Mouse (Mus musculus) hindbrain, embryonic 12.5 days (tissue): ENCODE measurements around the gene Arhgap27. TPM values are rescaled to one million over a fixed set of nuclear protein-coding genes. Genes with fewer than 3 reads are reported as not detected.
"Not testable (repeated sequence)": the region's sequence is repeated elsewhere in the genome, so short reads cannot be mapped to it uniquely, and the experiment has no call there.

ENCODE experiments used
- ATAC-seq: fragments of 200-750 bp; cut with Nextera tagmentation; 2 replicates; pipeline ENCODE4 v1.8.0; 2017; ENCODE audit warnings: moderate TSS enrichment; ENCODE audit not compliant: low FRiP score
- H3K27ac ChIP-seq: fragments of 300-500 bp; sonication (generic); 2 replicates; pipeline ENCODE4 v1.5.1; 2016; ENCODE audit warnings: mild to moderate bottlenecking
- H3K27me3 ChIP-seq: fragments of 300-500 bp; sonication (generic); 2 replicates; pipeline ENCODE4 v1.6.1; 2016; ENCODE audit warnings: mild to moderate bottlenecking
- H3K36me3 ChIP-seq: fragments of 300-500 bp; sonication (generic); 2 replicates; pipeline ENCODE4 v1.6.1; 2016; ENCODE audit warnings: mild to moderate bottlenecking
- H3K4me1 ChIP-seq: fragments of 300-500 bp; sonication (generic); 2 replicates; pipeline ENCODE4 v1.6.1; 2016
- H3K4me2 ChIP-seq: fragments of 300-500 bp; sonication (generic); replicated peaks from 2 replicates; pipeline ENCODE4 v1.6.1; 2016; ENCODE audit warnings: mild to moderate bottlenecking
- H3K4me3 ChIP-seq: fragments of 300-500 bp; sonication (generic); 2 replicates; pipeline ENCODE4 v1.5.1; 2016; ENCODE audit warnings: mild to moderate bottlenecking
- H3K9ac ChIP-seq: fragments of 300-500 bp; sonication (generic); 2 replicates; pipeline ENCODE4 v1.6.1; 2016; ENCODE audit warnings: mild to moderate bottlenecking, moderate library complexity
- H3K9me3 ChIP-seq: fragments of 300-500 bp; sonication (generic); replicated peaks from 2 replicates; pipeline ENCODE4 v1.6.1; 2016; ENCODE audit warnings: mild to moderate bottlenecking
- WGBS: fragments of 180-500 bp; shearing (Covaris S2); methylation state at CpG from one replicate; pipeline ENCODE4 v1.1.7; 2016; 5-methylcytosine and 5-hydroxymethylcytosine counted together
- polyA plus RNA-seq: library from polyadenylated mRNA; unstranded; fragments of >200 nt; fragmentation: Nextera tagmentation; extraction: Ambion mirVana; gene quantifications from 2 replicates; pipeline ENCODE4 v1.2.1, GENCODE M21; 2016

Gene Arhgap27
- polyA plus RNA-seq, 1 experiment from 2014 or later = 5.9 TPM

DNA sequence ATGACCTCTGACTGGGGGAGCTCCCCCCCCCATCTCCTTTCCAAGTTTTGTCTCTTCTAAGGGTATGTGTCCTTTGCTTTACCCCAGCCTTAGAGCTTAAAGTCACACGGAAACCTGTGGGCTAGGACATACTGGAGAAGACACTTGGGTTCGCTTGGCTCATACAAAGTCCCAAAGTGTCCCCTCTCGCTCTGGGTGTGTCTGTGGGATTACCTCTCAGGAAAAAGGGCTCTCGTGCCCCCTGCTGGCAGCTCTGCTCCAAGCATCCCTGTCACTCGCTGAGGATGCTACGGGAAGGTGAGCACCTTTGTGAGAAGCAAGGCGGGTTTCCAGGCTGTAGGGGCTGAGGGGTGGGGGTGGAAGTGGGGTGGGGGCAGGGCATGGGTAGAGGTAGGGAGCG is 38.3 kb downstream of the Arhgap27 start:
- Histone ChIP-seq H3K4me1 (no peaks in the 10 kb centered on the region), H3K9ac (no peak overlapping the region), H3K4me2 (no peak overlapping the region), H3K9me3 (no peaks in the 10 kb centered on the region), H3K27me3 (peaks cover 7% of the 10 kb centered on the region), H3K4me3 (no peak overlapping the region), H3K27ac (no peak overlapping the region), H3K36me3 (no peaks in the 10 kb centered on the region)
- 19% methylated on average over 8 of the region's 8 CpGs for WGBS
- no peak for ATAC-seq

DNA sequence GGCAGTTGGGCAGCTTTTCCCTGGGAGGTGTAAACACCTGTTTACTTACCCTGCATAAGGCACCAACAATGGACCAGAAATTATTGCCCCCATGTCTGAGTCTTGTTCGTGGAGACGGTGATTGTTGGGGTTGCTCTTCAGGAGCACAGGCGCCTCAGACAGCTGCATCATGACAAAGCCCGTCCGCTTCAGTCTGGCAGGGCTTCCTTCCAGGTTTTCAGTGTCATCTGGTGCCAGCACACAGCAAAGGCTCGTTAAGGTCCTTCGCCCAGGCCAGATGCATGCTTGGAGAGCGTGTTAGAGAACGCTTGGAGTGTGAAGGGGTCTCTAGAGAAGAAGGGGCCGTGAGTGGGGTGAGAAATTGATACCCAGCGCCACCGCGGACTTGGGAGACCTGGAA is 38.8 kb downstream of the Arhgap27 start:
- no peak overlapping the region for H3K27ac ChIP-seq
- no peaks in the 10 kb centered on the region for H3K9me3 ChIP-seq
- H3K27me3 ChIP-seq = peaks cover 7% of the 10 kb centered on the region
- H3K4me3 ChIP-seq = no peak overlapping the region
- ATAC-seq = no peak
- no peaks in the 10 kb centered on the region for H3K4me1 ChIP-seq
- no peaks in the 10 kb centered on the region for H3K36me3 ChIP-seq
- H3K4me2 ChIP-seq = no peak overlapping the region
- H3K9ac ChIP-seq = no peak overlapping the region
- WGBS = 65% methylated on average over 13 of the region's 13 CpGs

DNA sequence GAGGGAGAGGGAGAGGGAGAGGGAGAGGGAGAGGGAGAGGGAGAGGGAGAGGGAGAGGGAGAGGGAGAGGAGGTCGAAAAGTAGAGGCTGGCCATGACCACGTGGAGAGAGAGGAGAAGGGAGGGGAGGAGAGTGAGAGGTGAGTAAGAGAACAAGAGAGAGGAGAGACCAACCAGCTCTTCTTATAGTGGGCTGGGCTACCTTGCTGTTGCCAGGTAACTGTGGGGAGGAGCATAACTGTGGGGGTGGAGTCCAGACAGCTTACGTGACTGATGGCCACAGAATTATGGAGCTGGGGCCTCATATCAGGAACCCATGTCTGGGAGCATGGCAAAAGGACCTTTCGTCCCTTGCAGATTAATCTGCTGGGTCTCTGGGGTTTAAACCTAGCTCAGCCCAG is 40.7 kb downstream of the Arhgap27 start:
- H3K4me2 ChIP-seq, H3K9me3 ChIP-seq, H3K4me3 ChIP-seq, H3K27me3 ChIP-seq, H3K36me3 ChIP-seq, H3K9ac ChIP-seq, ATAC-seq, H3K27ac ChIP-seq, H3K4me1 ChIP-seq: not testable (repeated sequence)
- WGBS = 23% methylated on average over 4 of the region's 4 CpGs

DNA sequence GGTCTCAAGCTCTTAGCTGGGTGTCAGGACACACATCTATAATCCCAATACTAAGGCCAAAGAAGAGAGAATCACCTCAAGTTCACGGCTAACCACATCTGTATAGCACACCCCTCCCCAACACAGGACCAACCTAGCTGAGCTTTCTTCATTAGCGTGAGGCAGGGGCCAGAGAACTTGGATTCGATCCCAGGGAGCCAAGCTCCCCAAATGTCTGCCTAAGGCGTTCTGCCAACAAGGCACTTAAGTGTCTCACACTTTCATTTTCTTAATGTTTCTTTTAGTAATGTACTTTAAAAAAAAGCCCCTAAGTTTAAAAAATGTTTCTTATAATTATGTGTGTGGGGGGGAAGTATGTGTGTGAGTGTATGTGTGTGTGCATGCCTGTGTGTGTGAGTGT is 42.8 kb downstream of the Arhgap27 start:
- H3K4me1 ChIP-seq = no peaks in the 10 kb centered on the region
- H3K36me3 ChIP-seq = no peaks in the 10 kb centered on the region
- no peaks in the 10 kb centered on the region for H3K9me3 ChIP-seq
- peaks cover 7% of the 10 kb centered on the region for H3K27me3 ChIP-seq
- WGBS = 73% methylated on average over 4 of the region's 4 CpGs
- H3K4me3 ChIP-seq = no peak overlapping the region
- no peak for ATAC-seq
- no peak overlapping the region for H3K27ac ChIP-seq
- no peak overlapping the region for H3K9ac ChIP-seq
- H3K4me2 ChIP-seq = no peak overlapping the region

DNA sequence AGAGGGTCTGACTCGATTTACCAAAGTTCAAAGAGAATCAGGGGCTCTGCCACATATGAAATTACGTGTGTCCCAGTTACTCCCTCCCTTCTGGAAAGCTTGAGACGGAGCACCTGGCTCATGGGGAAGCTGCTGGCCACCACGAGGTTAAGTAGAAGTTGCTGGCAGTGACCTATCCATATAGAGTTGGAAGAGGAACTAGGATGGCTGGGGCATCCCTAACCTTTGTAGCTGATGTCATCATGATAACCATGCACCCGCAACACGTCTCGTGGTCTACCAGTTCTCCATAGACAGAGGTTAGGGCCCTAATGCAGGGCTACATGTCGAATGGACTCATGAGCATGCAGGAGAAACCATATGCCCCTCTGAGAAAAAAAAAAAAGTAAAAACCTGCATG is 43.3 kb downstream of the Arhgap27 start:
- Histone ChIP-seq H3K27ac (no peak overlapping the region), H3K4me3 (no peak overlapping the region), H3K9me3 (no peaks in the 10 kb centered on the region), H3K4me2 (no peak overlapping the region), H3K27me3 (peaks cover 7% of the 10 kb centered on the region), H3K4me1 (no peaks in the 10 kb centered on the region), H3K36me3 (no peaks in the 10 kb centered on the region), H3K9ac (no peak overlapping the region)
- no peak for ATAC-seq
- WGBS = 88% methylated on average over 8 of the region's 8 CpGs

DNA sequence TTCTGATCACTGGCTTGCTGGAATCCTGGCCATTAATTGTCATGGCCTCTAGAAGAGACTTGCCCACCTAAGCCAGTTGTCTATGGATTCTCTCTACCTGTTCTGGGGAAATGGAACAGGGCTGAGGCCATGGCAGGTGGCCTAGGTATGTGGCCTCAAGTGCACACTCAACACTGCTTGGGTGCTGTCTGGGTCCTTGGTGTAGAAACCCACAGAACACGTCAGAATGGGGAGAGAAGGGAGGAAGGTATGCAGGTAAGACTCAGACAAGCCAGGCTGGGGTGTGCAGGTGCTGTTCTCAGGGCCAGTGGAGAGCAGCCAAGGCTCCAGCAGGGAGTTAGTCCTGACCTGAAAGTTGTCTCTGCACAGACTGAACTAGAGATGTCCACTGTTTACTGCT is 45.5 kb downstream of the Arhgap27 start:
- H3K4me3 ChIP-seq = no peak overlapping the region
- H3K9me3 ChIP-seq = no peaks in the 10 kb centered on the region
- no peak overlapping the region for H3K4me2 ChIP-seq
- H3K27me3 ChIP-seq = no peaks in the 10 kb centered on the region
- no peak overlapping the region for H3K27ac ChIP-seq
- no peaks in the 10 kb centered on the region for H3K36me3 ChIP-seq
- ATAC-seq = no peak
- no peaks in the 10 kb centered on the region for H3K4me1 ChIP-seq
- H3K9ac ChIP-seq = no peak overlapping the region
- 76% methylated on average over 1 of the region's 1 CpGs for WGBS

DNA sequence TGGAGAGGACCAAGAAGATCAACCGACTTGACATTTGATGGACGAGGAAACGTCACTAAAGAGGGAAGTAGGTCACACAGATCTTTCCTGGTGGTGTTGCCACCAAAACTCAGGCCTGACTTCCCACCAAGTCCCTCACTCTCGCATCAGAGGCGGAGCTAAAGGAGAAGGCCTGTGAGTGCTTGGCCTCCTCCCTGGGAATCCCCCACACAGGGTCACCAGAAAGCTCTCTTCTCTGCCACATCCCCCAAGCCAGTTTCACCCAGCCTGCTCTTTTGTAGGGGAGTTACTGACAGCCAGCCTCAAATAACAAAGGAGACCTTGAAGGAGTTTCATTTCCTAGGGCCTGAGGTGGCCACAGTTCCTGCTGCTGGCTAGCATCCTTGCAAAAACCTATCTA is 48.1 kb downstream of the Arhgap27 start:
- peaks cover 6% of the 10 kb centered on the region for H3K27me3 ChIP-seq
- WGBS = 77% methylated on average over 5 of the region's 5 CpGs
- H3K4me1 ChIP-seq = peaks cover 8% of the 10 kb centered on the region
- H3K36me3 ChIP-seq = no peaks in the 10 kb centered on the region
- no peaks in the 10 kb centered on the region for H3K9me3 ChIP-seq
- no peak for ATAC-seq
- no peak overlapping the region for H3K9ac ChIP-seq
- no peak overlapping the region for H3K4me3 ChIP-seq
- no peak overlapping the region for H3K27ac ChIP-seq
- H3K4me2 ChIP-seq = no peak overlapping the region

DNA sequence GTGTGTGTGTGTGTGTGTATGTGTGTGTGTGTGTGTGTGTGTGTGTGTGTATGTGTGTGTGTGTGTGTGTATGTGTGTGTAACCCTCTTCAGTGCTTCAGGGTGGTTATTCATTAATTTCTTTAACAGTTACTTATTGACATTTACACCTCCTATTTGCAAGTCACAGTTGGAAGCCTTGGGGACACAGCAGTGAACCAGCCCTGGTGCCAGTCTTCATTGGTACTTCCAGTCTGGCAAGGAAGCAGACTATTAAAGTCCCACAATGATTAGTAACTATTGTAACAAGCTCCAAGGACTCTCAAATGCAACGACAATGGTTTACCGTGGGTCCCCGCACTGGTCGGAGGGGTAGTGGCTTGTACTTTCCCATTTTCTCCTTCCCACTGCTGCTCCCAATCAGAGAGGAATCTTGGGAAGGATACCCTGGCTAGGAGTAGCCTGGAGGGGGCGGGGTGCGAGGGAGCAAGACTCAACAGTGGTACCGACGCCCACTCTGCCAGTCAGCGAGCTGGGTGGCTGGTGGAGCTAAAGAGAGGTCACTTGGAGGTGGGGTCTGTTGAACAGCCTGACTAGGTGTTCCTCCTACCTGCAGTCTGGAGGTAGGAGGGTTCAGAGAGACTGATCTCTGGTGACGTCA is 48.6 kb downstream of the Arhgap27 start:
- no peak overlapping the region for H3K27ac ChIP-seq
- peaks cover 7% of the 10 kb centered on the region for H3K27me3 ChIP-seq
- no peaks in the 10 kb centered on the region for H3K9me3 ChIP-seq
- H3K4me2 ChIP-seq = no peak overlapping the region
- H3K36me3 ChIP-seq = no peaks in the 10 kb centered on the region
- no peak overlapping the region for H3K9ac ChIP-seq
- no peak overlapping the region for H3K4me3 ChIP-seq
- ATAC-seq = no peak
- H3K4me1 ChIP-seq = peaks cover 8% of the 10 kb centered on the region
- 64% methylated on average over 10 of the region's 10 CpGs for WGBS

DNA sequence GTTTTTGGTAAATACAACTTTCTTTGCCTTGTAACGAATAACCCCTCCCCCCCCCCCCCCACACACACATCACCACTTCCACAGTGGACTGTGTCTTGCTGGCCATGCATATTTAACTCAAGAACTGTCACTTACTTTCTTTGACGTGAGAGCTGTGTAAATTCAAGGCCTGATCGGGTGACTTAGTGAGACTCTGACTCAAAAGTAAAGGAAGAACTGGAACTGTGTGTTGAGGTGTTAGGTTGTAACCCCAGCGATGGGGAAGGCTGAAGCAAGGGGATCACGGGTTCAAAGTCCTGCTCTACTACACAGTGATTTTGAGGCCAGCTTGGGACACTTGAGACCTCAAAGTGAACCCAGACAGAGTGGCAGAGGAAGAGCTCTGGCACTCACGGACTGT is 50.0 kb downstream of the Arhgap27 start:
- Histone ChIP-seq H3K27me3 (peaks cover 8% of the 10 kb centered on the region), H3K9ac (no peak overlapping the region), H3K27ac (no peak overlapping the region), H3K9me3 (no peaks in the 10 kb centered on the region), H3K4me2 (no peak overlapping the region), H3K4me3 (no peak overlapping the region), H3K4me1 (peaks cover 8% of the 10 kb centered on the region), H3K36me3 (no peaks in the 10 kb centered on the region)
- no peak for ATAC-seq
- WGBS = 80% methylated on average over 6 of the region's 6 CpGs

DNA sequence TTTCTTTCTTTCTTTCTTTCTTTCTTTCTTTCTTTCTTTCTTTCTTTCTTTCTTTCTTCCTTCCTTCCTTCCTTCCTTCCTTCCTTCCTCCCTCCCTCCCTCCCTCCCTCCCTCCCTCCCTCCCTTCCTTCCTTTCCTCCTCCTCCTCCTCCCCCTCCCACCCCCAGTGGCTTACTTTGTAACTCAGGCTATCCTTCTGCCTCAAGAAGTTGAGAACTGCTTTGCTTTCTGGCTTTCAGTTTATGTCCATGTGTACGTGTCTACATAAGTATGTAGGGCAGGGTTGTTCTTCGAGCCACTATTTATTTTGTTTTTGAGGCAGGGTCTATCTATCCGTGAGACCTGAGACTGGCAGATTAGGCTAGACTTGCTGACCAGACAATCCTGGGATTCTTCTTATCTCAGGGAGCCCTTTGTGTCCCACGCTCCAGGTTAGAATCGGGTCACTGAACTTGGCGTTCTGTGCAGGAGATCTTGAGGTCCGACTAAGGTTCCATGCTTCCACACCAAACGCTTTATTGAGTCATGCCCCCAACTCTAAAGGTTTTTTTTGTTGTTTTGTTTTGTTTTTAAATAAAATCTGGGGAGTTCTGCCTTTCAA is 50.7 kb downstream of the Arhgap27 start:
- Histone ChIP-seq H3K27ac (no peak overlapping the region), H3K9me3 (no peaks in the 10 kb centered on the region), H3K4me3 (no peak overlapping the region), H3K27me3 (peaks cover 8% of the 10 kb centered on the region), H3K36me3 (no peaks in the 10 kb centered on the region), H3K4me2 (peak overlapping the region; percentile 65; the same call in 1 of the 2 replicates), H3K9ac (no peak overlapping the region), H3K4me1 (peaks cover 8% of the 10 kb centered on the region)
- ATAC-seq = no peak
- WGBS = 54% methylated on average over 8 of the region's 8 CpGs

DNA sequence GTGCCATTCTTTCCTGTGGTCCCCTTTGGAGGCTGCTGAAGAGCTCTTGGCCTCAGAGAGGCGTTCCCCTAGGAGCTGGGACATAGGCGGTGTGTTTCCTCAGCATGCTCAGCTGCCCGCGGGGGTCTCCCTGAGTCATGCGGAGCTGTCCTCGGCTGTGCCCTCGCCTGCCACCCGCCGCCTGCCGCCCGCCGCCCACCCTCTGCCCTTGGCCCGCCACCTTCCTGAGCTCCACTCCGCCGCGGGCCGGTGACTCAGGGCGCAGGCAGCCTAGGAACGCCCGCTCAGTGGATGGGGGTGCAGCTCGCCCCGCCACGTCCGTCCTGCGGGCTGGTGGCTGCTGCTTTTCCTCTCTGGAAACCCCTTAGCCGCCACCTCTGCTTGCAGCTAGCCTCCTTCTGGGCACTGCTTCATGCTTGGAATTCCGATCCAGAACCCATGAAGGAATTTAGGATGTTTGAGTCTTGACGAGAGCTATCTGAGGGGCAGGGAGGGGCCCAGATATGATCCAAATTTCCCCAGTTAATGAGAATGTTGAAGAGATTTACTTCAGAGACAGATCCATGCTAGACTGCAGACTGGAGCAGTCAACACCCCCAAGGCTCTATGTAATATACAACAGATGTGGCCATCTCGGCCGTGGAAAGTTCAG is 51.4 kb downstream of the Arhgap27 start:
- ATAC-seq = no peak
- 5% methylated on average over 30 of the region's 30 CpGs for WGBS
- Histone ChIP-seq H3K9me3 (no peaks in the 10 kb centered on the region), H3K4me1 (peaks cover 8% of the 10 kb centered on the region), H3K9ac (peak overlapping the region; percentile 62), H3K27me3 (peaks cover 8% of the 10 kb centered on the region), H3K36me3 (no peaks in the 10 kb centered on the region), H3K4me3 (peak overlapping the region; percentile 34), H3K27ac (0 out of 2 replicates have a peak overlapping the region, but pooled peaks have one; percentile 9), H3K4me2 (peak overlapping the region; percentile 65)

DNA sequence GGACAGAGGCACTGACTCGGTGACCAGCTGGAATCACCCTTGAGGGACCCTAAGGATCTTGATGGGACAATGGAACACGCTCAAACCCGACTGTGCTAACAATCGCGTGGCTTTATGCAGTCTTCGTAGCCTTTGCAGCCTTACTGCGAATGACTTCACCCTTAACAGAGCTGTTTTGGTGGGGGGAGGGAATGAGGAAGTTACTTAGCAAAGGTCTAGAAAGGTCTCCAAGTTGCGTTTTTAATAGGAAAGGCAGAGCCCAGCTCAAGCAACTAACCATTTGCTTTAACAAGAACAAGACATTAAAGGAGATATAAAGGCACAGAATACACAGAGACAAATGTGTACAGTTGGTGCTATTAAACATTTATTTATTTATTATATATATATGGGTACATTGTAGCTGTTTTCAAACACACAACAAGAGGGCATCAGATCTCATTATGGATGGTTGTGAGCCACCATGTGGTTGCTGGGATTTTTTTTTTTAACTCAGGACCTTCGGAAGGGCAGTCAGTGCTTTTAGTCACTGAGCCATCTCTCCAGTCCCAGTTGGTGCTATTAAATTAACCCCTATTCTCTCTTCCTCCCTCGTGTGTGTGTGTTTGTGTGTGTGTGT is 53.4 kb downstream of the Arhgap27 start:
- ATAC-seq = no peak
- no peak overlapping the region for H3K27ac ChIP-seq

More for the DNA sequence above, 53.4 kb downstream of the Arhgap27 start:
- Histone ChIP-seq H3K4me3 (no peak overlapping the region), H3K36me3 (no peaks in the 10 kb centered on the region), H3K27me3 (peaks cover 8% of the 10 kb centered on the region), H3K4me2 (no peak overlapping the region), H3K9ac (no peak overlapping the region), H3K9me3 (no peaks in the 10 kb centered on the region), H3K4me1 (peaks cover 8% of the 10 kb centered on the region)
- WGBS = 72% methylated on average over 10 of the region's 10 CpGs
